Mouse (Mus musculus) ES-Bruce4 (cell line): Measurements from ENCODE around the gene Rsc1a1. TPM values are rescaled to one million over a fixed set of nuclear protein-coding genes. Genes with fewer than 3 reads are reported as not detected.
A peak's percentile ranks its signal among the peaks of the same experiment; 100 is the strongest.

Experiments
- H3K27ac ChIP-seq: 2 replicates; pipeline ENCODE4 v1.5.1; 2012; ENCODE audit warnings: low read length, inconsistent platforms; ENCODE audit not compliant: insufficient read depth
- H3K27me3 ChIP-seq: 2 replicates; pipeline ENCODE4 v1.6.1; 2012; ENCODE audit warnings: mild to moderate bottlenecking, low read length, inconsistent platforms; ENCODE audit not compliant: control insufficient read depth, poor library complexity, insufficient read depth, severe bottlenecking
- H3K36me3 ChIP-seq: 2 replicates; pipeline ENCODE4 v1.6.1; 2012; ENCODE audit warnings: inconsistent platforms, mild to moderate bottlenecking, low read length, moderate library complexity; ENCODE audit not compliant: control insufficient read depth, poor library complexity, insufficient read depth, severe bottlenecking
- H3K4me1 ChIP-seq: one replicate; pipeline ENCODE4 v1.8.1; 2011; ENCODE audit warnings: low read length; ENCODE audit not compliant: control insufficient read depth, insufficient read depth
- H3K4me3 ChIP-seq: 2 replicates; pipeline ENCODE4 v1.5.1; 2011; ENCODE audit warnings: low read depth, mild to moderate bottlenecking, low read length
- H3K9ac ChIP-seq: 2 replicates; pipeline ENCODE4 v1.6.1; 2012; ENCODE audit warnings: low read depth, mild to moderate bottlenecking, inconsistent platforms; ENCODE audit not compliant: poor library complexity, severe bottlenecking
- H3K9me3 ChIP-seq: replicated peaks from 2 replicates; pipeline ENCODE4 v1.6.1; 2012; ENCODE audit warnings: mild to moderate bottlenecking, low read length, inconsistent platforms; ENCODE audit not compliant: control insufficient read depth, poor library complexity, insufficient read depth, severe bottlenecking
- CTCF ChIP-seq: IDR thresholded peaks from one replicate; pipeline ENCODE4 v1.8.1; 2011; ENCODE audit warnings: low read depth, low read length
- EP300 ChIP-seq: IDR thresholded peaks from 2 replicates; pipeline ENCODE4 v1.6.1; 2011; ENCODE audit warnings: low read depth, low read length; ENCODE audit not compliant: insufficient read depth
- POLR2A ChIP-seq: IDR thresholded peaks from one replicate; pipeline ENCODE4 v1.8.1; 2011; ENCODE audit warnings: low read length; ENCODE audit not compliant: insufficient read depth
- polyA plus RNA-seq: library from polyadenylated mRNA; stranded (reverse); fragments of >200 nt; gene quantifications from 2 replicates; pipeline ENCODE4 v1.2.4, GENCODE M21; 2011; ENCODE audit warnings: low read depth; ENCODE audit not compliant: missing spikeins, insufficient read depth, insufficient read length

Rsc1a1 gene
- polyA plus RNA-seq, 1 experiment = 4.1 TPM

GRCm38 (mm10) chr4:141663122-141663931 is 22.1 kb downstream of the Rsc1a1 start:
- no peak overlapping the region for H3K27ac ChIP-seq

GRCm38 (mm10) chr4:141660884-141661283 is 24.5 kb downstream of the Rsc1a1 start:
- H3K4me3 ChIP-seq = no peak overlapping the region
- no peak for TF ChIP-seq EP300
- TF ChIP-seq POLR2A = no peak
- no peak for TF ChIP-seq CTCF
- no peaks in the 10 kb centered on the region for H3K4me1 ChIP-seq
- H3K27ac ChIP-seq = no peak overlapping the region
- no peaks in the 10 kb centered on the region for H3K9me3 ChIP-seq
- no peaks in the 10 kb centered on the region for H3K27me3 ChIP-seq
- no peaks in the 10 kb centered on the region for H3K36me3 ChIP-seq
- no peak overlapping the region for H3K9ac ChIP-seq

More at GRCm38 (mm10) chr4:141663122-141663931, 22.1 kb downstream of the Rsc1a1 start:
- Histone ChIP-seq H3K27me3 (no peaks in the 10 kb centered on the region), H3K9ac (peak overlapping the region; percentile 88), H3K4me3 (peak overlapping the region; percentile 66), H3K9me3 (no peaks in the 10 kb centered on the region), H3K36me3 (no peaks in the 10 kb centered on the region), H3K4me1 (no peaks in the 10 kb centered on the region)
- TF ChIP-seq CTCF (no peak), EP300 (no peak), POLR2A (no peak)

- H3K9ac ChIP-seq = no peak overlapping the region
- H3K36me3 ChIP-seq = no peaks in the 10 kb centered on the region
- H3K27me3 ChIP-seq = no peaks in the 10 kb centered on the region
- no peak overlapping the region for H3K4me3 ChIP-seq
- H3K9me3 ChIP-seq = no peaks in the 10 kb centered on the region
- TF ChIP-seq EP300 = no peak
- TF ChIP-seq CTCF = peak; percentile 80
- no peaks in the 10 kb centered on the region for H3K4me1 ChIP-seq
- no peak overlapping the region for H3K27ac ChIP-seq
Observed at GRCm38 (mm10) chr4:141659739-141660138, 25.7 kb downstream of the Rsc1a1 start.

- H3K9ac ChIP-seq = no peak overlapping the region
- no peaks in the 10 kb centered on the region for H3K9me3 ChIP-seq
- H3K4me1 ChIP-seq = no peaks in the 10 kb centered on the region
- no peak overlapping the region for H3K4me3 ChIP-seq
- TF ChIP-seq EP300 (no peak), POLR2A (no peak), CTCF (no peak)
- no peaks in the 10 kb centered on the region for H3K27me3 ChIP-seq
- H3K27ac ChIP-seq = no peak overlapping the region
- H3K36me3 ChIP-seq = no peaks in the 10 kb centered on the region
Observed at GRCm38 (mm10) chr4:141658846-141659484, 26.4 kb downstream of the Rsc1a1 start.

- no peaks in the 10 kb centered on the region for H3K36me3 ChIP-seq
- no peaks in the 10 kb centered on the region for H3K9me3 ChIP-seq
- no peak for TF ChIP-seq EP300
- no peak for TF ChIP-seq POLR2A
- TF ChIP-seq CTCF = no peak
- no peak overlapping the region for H3K27ac ChIP-seq
- no peak overlapping the region for H3K4me3 ChIP-seq
- no peaks in the 10 kb centered on the region for H3K4me1 ChIP-seq
- no peaks in the 10 kb centered on the region for H3K27me3 ChIP-seq
- H3K9ac ChIP-seq = no peak overlapping the region
Observed at GRCm38 (mm10) chr4:141656932-141657331, 28.5 kb downstream of the Rsc1a1 start.

- Histone ChIP-seq H3K9ac (no peak overlapping the region), H3K4me1 (no peaks in the 10 kb centered on the region), H3K27ac (no peak overlapping the region), H3K4me3 (no peak overlapping the region), H3K36me3 (no peaks in the 10 kb centered on the region), H3K9me3 (no peaks in the 10 kb centered on the region), H3K27me3 (no peaks in the 10 kb centered on the region)
- TF ChIP-seq CTCF = no peak
- TF ChIP-seq EP300 = no peak
- no peak for TF ChIP-seq POLR2A
Observed at GRCm38 (mm10) chr4:141655908-141656608, 29.3 kb downstream of the Rsc1a1 start.
